11 mouse cellular contexts compared by ENCODE assay signal in genomic region chr2:158376798-158377197, GRCm38 (mm10). TPM values are rescaled to one million over a fixed set of nuclear protein-coding genes. Genes with fewer than 3 reads are reported as not detected.
DNase-seq lines count a peak whose midpoint lies in the region; ATAC-seq and TF ChIP-seq lines count a peak whose summit lies in the region.
"Had no signal": no experiment of that assay in that cellular context is flagged by ENCODE, and none has a peak within 500 bp of the region (broad histone marks: within the 10 kb centered on the region; RNA-seq: fewer than 3 reads in every experiment).

No protein-coding gene starts in this region.

- 50% methylated on average over 7 of the region's 7 CpGs for WGBS in cerebellum, adult 2 months
- 60% methylated on average over 7 of the region's 7 CpGs for WGBS in forebrain, postnatal 0 days
- WGBS in midbrain, embryonic 15.5 days, result 73% methylated on average over 7 of the region's 7 CpGs

- H3K27me3 ChIP-seq in cerebellum, adult 2 months (ENCODE audit: control insufficient read depth, insufficient read depth, low read length), result no peaks in the 10 kb centered on the region
- H3K27me3 ChIP-seq in forebrain, postnatal 0 days (ENCODE audit: insufficient read depth, low read length), result no peaks in the 10 kb centered on the region; the same call in 1 of the 2 replicates
- H3K27me3 ChIP-seq in midbrain, embryonic 15.5 days (replicated peaks), result no peaks in the 10 kb centered on the region

- DNase-seq in cerebellum, adult 2 months, result peak; percentile 58 to 59
- DNase-seq in cerebellum, postnatal 10 days, result no peak
- no peak for DNase-seq in ES-E14 (ENCODE audit: low read depth, low spot score)
- DNase-seq in forebrain, postnatal 0 days, result no peak
- DNase-seq in spleen, postnatal 36 days (ENCODE audit: low spot score in 2 of 2), result no peak
- DNase-seq in adrenal gland, postnatal 14 days, result no peak
- DNase-seq: kidney, postnatal 14 days; thymus, adult 18-20 months had no signal

- no peaks in the 10 kb centered on the region for H3K4me1 ChIP-seq in cerebellum, adult 2 months (ENCODE audit: control insufficient read depth, insufficient read depth, low read length)
- peaks cover 0 to 5% of the 10 kb centered on the region in 2 experiments; a peak in 1 of 4 replicates for H3K4me1 ChIP-seq in ES-E14 (ENCODE audit: control insufficient read depth in 2 of 2, insufficient read depth in 2 of 2, low read length in 2 of 2, poor library complexity in 1 of 2)
- no peaks in the 10 kb centered on the region for H3K4me1 ChIP-seq in forebrain, postnatal 0 days (ENCODE audit: insufficient read depth)
- H3K4me1 ChIP-seq in midbrain, embryonic 15.5 days, result peaks cover 26% of the 10 kb centered on the region

- TF ChIP-seq CTCF in cerebellum, adult 2 months (IDR thresholded peaks at IDR 0.05; ENCODE audit: borderline replicate concordance, insufficient read depth, low read depth, low read length), result no peak
- no peak for TF ChIP-seq CTCF in forebrain, postnatal 0 days (IDR thresholded peaks at IDR 0.05; ENCODE audit: low read depth)

- H3K4me3 ChIP-seq in cerebellum, adult 2 months (replicated peaks; ENCODE audit: insufficient read depth, low read depth, low read length), result peak overlapping the region; percentile 78
- H3K4me3 ChIP-seq in ES-E14 (ENCODE audit: insufficient read depth in 1 of 2, low read depth in 1 of 2, low read length in 2 of 2, poor library complexity in 1 of 2, severe bottlenecking in 1 of 2), result peak overlapping the region; percentile 72 to 73; a peak in 3 of 4 replicates
- H3K4me3 ChIP-seq in forebrain, postnatal 0 days (ENCODE audit: low read depth, low read length), result peak overlapping the region; percentile 48
- peak overlapping the region; percentile 54 for H3K4me3 ChIP-seq in midbrain, embryonic 15.5 days
- H3K4me3 ChIP-seq: limb, embryonic 15.5 days had no signal

- peaks cover 14% of the 10 kb centered on the region; the same call in 1 of the 2 replicates for H3K36me3 ChIP-seq in ES-E14 (ENCODE audit: control insufficient read depth, insufficient read depth, low read length, poor library complexity, severe bottlenecking)
- H3K36me3 ChIP-seq in forebrain, postnatal 0 days (ENCODE audit: insufficient read depth), result no peaks in the 10 kb centered on the region
- H3K36me3 ChIP-seq in midbrain, embryonic 15.5 days (replicated peaks), result no peaks in the 10 kb centered on the region; the same call in 1 of the 2 replicates
- H3K36me3 ChIP-seq: limb, embryonic 15.5 days had no signal

- peak overlapping the region; percentile 77; the same call in 1 of the 2 replicates for H3K27ac ChIP-seq in cerebellum, adult 2 months (ENCODE audit: insufficient read depth, low read length)
- no peak overlapping the region for H3K27ac ChIP-seq in ES-E14 (ENCODE audit: insufficient read depth, low read depth, low read length, poor library complexity, severe bottlenecking)
- H3K27ac ChIP-seq in forebrain, postnatal 0 days (ENCODE audit: low read depth, low read length), result no peak overlapping the region
- peak overlapping the region; percentile 86 for H3K27ac ChIP-seq in midbrain, embryonic 15.5 days
- H3K27ac ChIP-seq: limb, embryonic 15.5 days had no signal

- no peak overlapping the region for H3K9ac ChIP-seq in ES-E14 (ENCODE audit: insufficient read depth, low read depth, low read length, poor library complexity, severe bottlenecking)
- H3K9ac ChIP-seq in forebrain, postnatal 0 days, result 0 out of 2 replicates have a peak overlapping the region, but pooled peaks have one; percentile 19
- H3K9ac ChIP-seq in midbrain, embryonic 15.5 days, result peak overlapping the region; percentile 69
- H3K9ac ChIP-seq: limb, embryonic 15.5 days had no signal

- H3K4me2 ChIP-seq in forebrain, postnatal 0 days (ENCODE audit: low read depth), result peak overlapping the region; percentile 49
- H3K4me2 ChIP-seq in midbrain, embryonic 15.5 days, result peak overlapping the region; percentile 53
- H3K4me2 ChIP-seq: limb, embryonic 15.5 days had no signal

- no peaks in the 10 kb centered on the region for H3K9me3 ChIP-seq in ES-E14 (ENCODE audit: control insufficient read depth, insufficient read depth, low read depth, low read length)
- no peaks in the 10 kb centered on the region for H3K9me3 ChIP-seq in forebrain, postnatal 0 days (ENCODE audit: low read length)
- no peaks in the 10 kb centered on the region for H3K9me3 ChIP-seq in midbrain, embryonic 15.5 days
- H3K9me3 ChIP-seq: limb, embryonic 15.5 days had no signal

- no peak for TF ChIP-seq POLR2A in cerebellum, adult 2 months (IDR thresholded peaks at IDR 0.05; ENCODE audit: borderline replicate concordance, insufficient read depth, low read length)

- in situ Hi-C loops in ES-E14 (cut with MboI; ENCODE audit: low sequenced_read_pairs in 2 of 2, unreplicated experiment in 2 of 2), result no loop called here

- no peak for ATAC-seq in forebrain, postnatal 0 days
- no peak for ATAC-seq in midbrain, embryonic 15.5 days (replicated peaks)
- no peak for ATAC-seq in inflammation-experienced regulatory T-cells, adult 6 months

TF ChIP-seq in ES-E14, 5 proteins besides CTCF, POLR2A, EP300 and RAD21:
- TF ChIP-seq CHD2 (IDR thresholded peaks at IDR 0.05; ENCODE audit: low read depth, low read length) (no peak), HCFC1 (IDR thresholded peaks at IDR 0.05; ENCODE audit: borderline replicate concordance, insufficient read depth, low read length) (no peak), MAFK (IDR thresholded peaks at IDR 0.05; ENCODE audit: insufficient read depth, low read depth, low read length) (peak; percentile 85)
TF ChIP-seq in ES-E14: peak in this region for 1.

RNA-seq across cellular contexts. Expression of gene Snhg11, which starts 1.4 kb away (rescaled TPM):
- polyA plus RNA-seq in cerebellum, adult 2 months (2012; rRNA removed), result 1,048 and 1,100 TPM in 2 replicates
- total RNA-seq in ES-E14 (2012; rRNA removed), result 15.9 and 25.2 TPM in 2 replicates
- 68.4 and 142 TPM in 2 replicates for total RNA-seq in forebrain, postnatal 0 days (2014; rRNA removed)
- 39.8 and 179 TPM in 2 replicates for polyA plus RNA-seq in forebrain, postnatal 0 days (2015; fragmentation: Nextera tagmentation; extraction: Ambion mirVana)
- 560 and 673 TPM in 2 replicates for polyA plus RNA-seq in midbrain, embryonic 15.5 days (2015; fragmentation: Nextera tagmentation; extraction: Ambion mirVana)
- 3.5 and 6.6 TPM in 2 replicates for total RNA-seq in adrenal gland, postnatal 14 days (2021)
- under 1 TPM in 2 of 3 experiments, not detected in 1; 0.10 to 0.11 TPM for polyA plus RNA-seq in inflammation-experienced regulatory T-cells, adult 6 months (2017; shearing (Covaris generic))

RNA-seq across cellular contexts. Expression of gene Ralgapb, which starts 32.9 kb away (rescaled TPM):
- 53.3 and 54.4 TPM in 2 replicates for polyA plus RNA-seq in cerebellum, adult 2 months (2012; rRNA removed)
- 20.3 and 23.0 TPM in 2 replicates for total RNA-seq in ES-E14 (2012; rRNA removed)
- total RNA-seq in forebrain, postnatal 0 days (2014; rRNA removed), result 45.2 and 55.5 TPM in 2 replicates
- 10.5 and 16.6 TPM in 2 replicates for polyA plus RNA-seq in forebrain, postnatal 0 days (2015; fragmentation: Nextera tagmentation; extraction: Ambion mirVana)
- polyA plus RNA-seq in midbrain, embryonic 15.5 days (2015; fragmentation: Nextera tagmentation; extraction: Ambion mirVana), result 27.4 and 28.0 TPM in 2 replicates
- total RNA-seq in adrenal gland, postnatal 14 days (2021), result 44.8 and 47.3 TPM in 2 replicates
- 10 to 100 TPM; 13.3 to 18.2 (median 13.8) TPM for polyA plus RNA-seq in inflammation-experienced regulatory T-cells, adult 6 months (2017; shearing (Covaris generic))

Comparison
In these comparisons a context has a peak if more than half of its experiments do, and no peak if none do; other contexts are left out.
1. DNase-seq: peak in cerebellum, adult 2 months (2 of 2); none in cerebellum, postnatal 10 days (0 of 2), ES-E14 (single experiment), forebrain, postnatal 0 days (single experiment), spleen, postnatal 36 days (0 of 2) and adrenal gland, postnatal 14 days (single experiment).
2. H3K27ac ChIP-seq: peak in cerebellum, adult 2 months (single experiment) and midbrain, embryonic 15.5 days (single experiment); none in ES-E14 (single experiment) and forebrain, postnatal 0 days (single experiment).
3. RNA of gene Snhg11, which starts 1.4 kb away (polyA plus RNA-seq): 1,048 to 1,100 TPM in cerebellum, adult 2 months, 560 to 673 TPM in midbrain, embryonic 15.5 days and 39.8 to 179 TPM in forebrain, postnatal 0 days; 0.10 to 0.11 TPM in inflammation-experienced regulatory T-cells, adult 6 months; every median in the first group is over 10 times any median in the second.
4. Peak in every context shown above with its lines, with median percentiles within 50 percentile points of each other: H3K4me3 ChIP-seq.